Mouse (Mus musculus) cerebellum, adult 2 months (tissue): ENCODE results near the gene Carmil1. TPM values are rescaled to one million over a fixed set of nuclear protein-coding genes. Genes with fewer than 3 reads are reported as not detected.
A peak's percentile ranks its signal among the peaks of the same experiment; 100 is the strongest.

Experiments
- DNase-seq, 2 experiments: peaks; one replicate each; pipeline ENCODE4 v3.0.0; 2021
- H3K27ac ChIP-seq: fragments of 200-500 bp; 2 replicates; pipeline ENCODE4 v1.5.1; 2012; ENCODE audit warnings: low read length, control low read depth, inconsistent platforms; ENCODE audit not compliant: insufficient read depth
- H3K27me3 ChIP-seq: fragments of 200-500 bp; 2 replicates; pipeline ENCODE4 v1.6.1; 2012; ENCODE audit warnings: inconsistent platforms, mild to moderate bottlenecking, low read length, moderate library complexity; ENCODE audit not compliant: control insufficient read depth, insufficient read depth
- H3K4me1 ChIP-seq: fragments of 200-500 bp; 2 replicates; pipeline ENCODE4 v1.6.1; 2011; ENCODE audit warnings: low read length; ENCODE audit not compliant: control insufficient read depth, insufficient read depth
- H3K4me3 ChIP-seq: fragments of 200-500 bp; replicated peaks from 2 replicates; pipeline ENCODE3; 2011; ENCODE audit warnings: mild to moderate bottlenecking, low read depth, low read length, control low read depth; ENCODE audit not compliant: insufficient read depth
- CTCF ChIP-seq: fragments of 200-500 bp; IDR thresholded peaks from 2 replicates; pipeline ENCODE4 v1.5.1; 2011; ENCODE audit warnings: low read depth, mild to moderate bottlenecking, control low read depth, low read length, moderate library complexity, borderline replicate concordance; ENCODE audit not compliant: insufficient read depth
- POLR2A ChIP-seq: fragments of 200-500 bp; IDR thresholded peaks from 2 replicates; pipeline ENCODE4 v1.6.1; 2011; ENCODE audit warnings: low read length, control low read depth, borderline replicate concordance; ENCODE audit not compliant: insufficient read depth
- WGBS: fragments of 180-500 bp; shearing (Covaris S2); methylation state at CpG from one replicate; pipeline ENCODE4 v1.1.7; 2018; 5-methylcytosine and 5-hydroxymethylcytosine counted together
- polyA plus RNA-seq: library from polyadenylated mRNA; depleted of rRNA; stranded (reverse); fragments of >200 nt; gene quantifications from 2 replicates; pipeline ENCODE4 v1.2.3, GENCODE M21; 2012

Carmil1 gene
- polyA plus RNA-seq, 1 experiment: 24.8 TPM

- H3K4me3 ChIP-seq: no peak overlapping the region
- no peaks in the 10 kb centered on the region for H3K27me3 ChIP-seq
- no peak for TF ChIP-seq CTCF
- TF ChIP-seq POLR2A: no peak
- WGBS: 83% methylated on average over 3 of the region's 3 CpGs
- 0 out of 2 replicates have a peak, but pooled peaks cover 2% of the 10 kb centered on the region for H3K4me1 ChIP-seq
- no peak for DNase-seq
- H3K27ac ChIP-seq: peak overlapping the region; percentile 43; the same call in 1 of the 2 replicates
These were observed 11.5 kb downstream of the Carmil1 start for GRCm38 (mm10) chr13:24269100-24269465.

DNA sequence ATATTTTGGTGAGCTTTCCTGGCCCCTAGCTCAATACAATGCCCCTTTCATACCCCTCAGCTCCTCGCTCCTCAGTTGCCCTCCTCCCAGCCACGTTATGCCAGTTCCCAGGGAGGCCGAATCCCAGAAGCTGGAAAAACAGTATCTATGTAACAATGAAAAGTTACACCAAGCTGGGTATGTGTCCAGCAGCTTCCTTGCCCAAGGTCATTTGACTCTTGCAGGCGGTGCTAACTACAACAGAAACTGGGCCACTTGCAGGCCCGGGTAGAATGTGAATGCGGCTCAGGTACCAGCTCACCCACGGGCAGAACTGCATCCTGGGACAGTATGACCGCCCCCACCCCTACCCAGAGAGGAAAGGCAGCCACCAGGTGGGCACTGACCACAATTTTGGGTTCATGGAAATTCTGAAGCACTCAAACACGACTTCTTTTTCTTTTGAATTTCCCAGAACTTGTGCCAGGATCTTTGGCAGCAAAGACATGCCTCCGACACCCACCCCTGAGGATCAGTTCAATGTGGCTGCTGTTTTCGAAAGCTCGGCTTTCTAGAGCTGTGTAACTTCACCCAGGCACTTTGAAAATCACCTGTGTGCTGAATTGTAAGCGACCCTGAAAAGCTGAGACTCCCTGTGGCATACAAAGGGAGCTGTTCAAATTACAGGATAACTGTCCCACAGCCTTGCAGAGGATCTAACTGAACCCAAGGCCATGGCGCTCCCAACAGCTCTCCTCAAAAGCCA is 12.1 kb downstream of the Carmil1 start:
- Histone ChIP-seq H3K4me3 (no peak overlapping the region), H3K27me3 (no peaks in the 10 kb centered on the region), H3K4me1 (0 out of 2 replicates have a peak, but pooled peaks cover 2% of the 10 kb centered on the region), H3K27ac (peak overlapping the region; percentile 43; the same call in 1 of the 2 replicates)
- TF ChIP-seq POLR2A: no peak
- TF ChIP-seq CTCF: no peak
- WGBS: 71% methylated on average over 14 of the region's 14 CpGs
- peak in 1 of 2 experiments; percentile 38 for DNase-seq

DNA sequence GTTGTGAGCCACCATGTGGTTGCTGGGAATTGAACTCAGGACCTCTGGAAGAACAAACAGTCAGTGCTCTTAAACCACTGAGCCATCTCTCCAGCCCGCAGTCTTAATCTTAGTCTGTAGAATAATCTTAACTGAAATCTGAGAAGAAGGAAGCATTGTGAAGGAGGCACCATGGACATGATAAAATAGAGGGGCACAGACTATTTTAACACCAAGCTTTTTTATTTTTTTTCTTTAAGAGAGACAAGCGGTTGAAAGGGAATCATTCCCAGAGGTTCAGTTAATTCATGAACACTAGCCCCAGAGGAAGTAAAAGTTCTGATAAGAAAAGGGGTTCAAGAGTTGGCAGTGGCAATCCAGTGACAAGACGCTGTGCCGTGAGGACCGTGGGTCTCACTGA is 15.8 kb downstream of the Carmil1 start:
- no peak overlapping the region for H3K27ac ChIP-seq
- H3K27me3 ChIP-seq: no peaks in the 10 kb centered on the region
- WGBS: 94% methylated on average over 5 of the region's 5 CpGs
- H3K4me1 ChIP-seq: peaks cover 10% of the 10 kb centered on the region; the same call in 1 of the 2 replicates
- no peak for DNase-seq
- TF ChIP-seq POLR2A (no peak), CTCF (no peak)
- H3K4me3 ChIP-seq: no peak overlapping the region

GRCm38 (mm10) chr13:24263560-24263959 is 17.0 kb downstream of the Carmil1 start:
- H3K4me3 ChIP-seq: no peak overlapping the region
- WGBS: 88% methylated on average over 4 of the region's 4 CpGs
- H3K27ac ChIP-seq: no peak overlapping the region
- DNase-seq: no peak
- no peak for TF ChIP-seq POLR2A
- no peak for TF ChIP-seq CTCF
- H3K4me1 ChIP-seq: peaks cover 8% of the 10 kb centered on the region; the same call in 1 of the 2 replicates
- H3K27me3 ChIP-seq: no peaks in the 10 kb centered on the region

DNA sequence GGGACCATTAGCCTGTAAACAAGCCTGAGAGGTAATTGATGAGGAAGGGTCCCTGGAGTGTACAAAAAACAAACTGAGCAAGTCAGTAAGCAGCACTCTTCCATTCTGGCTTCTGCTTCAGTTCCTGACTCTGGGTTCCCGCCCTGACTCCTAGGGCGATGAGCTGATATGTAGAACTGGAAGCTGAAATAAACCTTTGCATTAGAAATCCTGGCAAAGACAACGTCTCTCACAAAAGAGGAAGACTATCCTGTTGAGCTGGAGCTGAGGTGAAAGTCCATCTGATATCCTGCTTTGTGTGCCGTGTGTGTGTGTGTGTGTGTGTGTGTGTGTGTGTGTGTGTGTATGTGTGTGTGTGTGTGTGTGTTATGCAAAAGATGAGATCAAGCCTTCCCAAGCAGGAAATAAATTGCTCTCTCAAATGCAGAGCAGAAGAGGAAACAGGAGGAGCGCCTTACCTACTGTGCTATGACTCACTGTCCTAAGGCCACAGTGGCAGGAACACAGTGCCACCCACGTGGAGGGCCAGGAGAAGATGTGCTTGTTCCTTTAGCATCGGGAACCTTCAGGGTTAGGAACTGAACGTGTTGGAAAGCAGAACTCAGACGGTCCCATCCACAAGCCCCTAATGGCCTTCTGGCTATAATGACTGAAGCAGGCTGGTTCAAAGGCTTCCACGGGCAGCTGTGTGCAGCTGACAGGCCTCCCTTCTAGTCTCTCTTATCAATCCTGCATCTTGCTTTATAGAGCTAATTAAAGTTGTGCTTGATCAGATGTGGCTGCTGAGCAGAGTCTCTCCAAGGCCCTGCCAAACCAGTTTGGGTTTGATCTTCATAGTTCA is 19.6 kb downstream of the Carmil1 start:
- Histone ChIP-seq H3K4me3 (no peak overlapping the region), H3K4me1 (peaks cover 8% of the 10 kb centered on the region; the same call in 1 of the 2 replicates), H3K27ac (peak overlapping the region; percentile 74), H3K27me3 (no peaks in the 10 kb centered on the region)
- 43% methylated on average over 10 of the region's 10 CpGs for WGBS
- DNase-seq: peak; percentile 65 to 81
- TF ChIP-seq POLR2A: no peak
- no peak for TF ChIP-seq CTCF

DNA sequence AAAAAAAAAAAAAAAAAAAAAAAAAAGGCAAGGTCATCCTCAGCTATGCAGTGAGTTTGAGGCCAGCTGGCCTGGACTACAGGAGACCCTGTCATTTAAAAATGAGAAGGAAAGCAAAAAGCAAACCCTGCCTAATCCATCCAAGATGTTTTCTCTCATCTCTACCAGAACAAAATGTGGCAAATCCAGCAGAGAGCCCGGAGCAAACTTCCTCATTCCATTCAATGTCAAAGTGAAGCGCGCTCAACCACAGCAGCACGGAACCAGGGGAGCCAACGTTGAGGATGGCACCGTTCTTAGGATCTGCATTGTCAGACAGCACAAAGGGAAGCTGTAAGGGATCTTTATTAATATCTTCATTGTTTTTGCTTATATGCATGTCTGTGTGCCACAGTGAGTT is 22.8 kb downstream of the Carmil1 start:
- TF ChIP-seq POLR2A: no peak
- TF ChIP-seq CTCF: no peak
- H3K4me1 ChIP-seq: peaks cover 10% of the 10 kb centered on the region; the same call in 1 of the 2 replicates
- no peak for DNase-seq
- 74% methylated on average over 6 of the region's 6 CpGs for WGBS
- no peak overlapping the region for H3K4me3 ChIP-seq
- no peak overlapping the region for H3K27ac ChIP-seq
- H3K27me3 ChIP-seq: no peaks in the 10 kb centered on the region

GRCm38 (mm10) chr13:24253989-24254388 is 26.6 kb downstream of the Carmil1 start:
- WGBS: 23% methylated on average over 2 of the region's 2 CpGs
- Histone ChIP-seq H3K27ac (no peak overlapping the region), H3K4me3 (no peak overlapping the region), H3K4me1 (peaks cover 6% of the 10 kb centered on the region; the same call in 1 of the 2 replicates), H3K27me3 (no peaks in the 10 kb centered on the region)
- peak in 1 of 2 experiments; percentile 39 for DNase-seq
- TF ChIP-seq CTCF (peak; percentile 54; the same call in 1 of the 2 replicates), POLR2A (no peak)

- Histone ChIP-seq H3K27ac (no peak overlapping the region), H3K27me3 (no peaks in the 10 kb centered on the region), H3K4me1 (peaks cover 6% of the 10 kb centered on the region; the same call in 1 of the 2 replicates), H3K4me3 (no peak overlapping the region)
- 66% methylated on average over 3 of the region's 3 CpGs for WGBS
- TF ChIP-seq CTCF (no peak), POLR2A (no peak)
- no peak for DNase-seq
These were observed 27.0 kb downstream of the Carmil1 start for GRCm38 (mm10) chr13:24253551-24253950.
